ENCODE assay signal across 11 mouse cellular contexts in the genomic region with DNA sequence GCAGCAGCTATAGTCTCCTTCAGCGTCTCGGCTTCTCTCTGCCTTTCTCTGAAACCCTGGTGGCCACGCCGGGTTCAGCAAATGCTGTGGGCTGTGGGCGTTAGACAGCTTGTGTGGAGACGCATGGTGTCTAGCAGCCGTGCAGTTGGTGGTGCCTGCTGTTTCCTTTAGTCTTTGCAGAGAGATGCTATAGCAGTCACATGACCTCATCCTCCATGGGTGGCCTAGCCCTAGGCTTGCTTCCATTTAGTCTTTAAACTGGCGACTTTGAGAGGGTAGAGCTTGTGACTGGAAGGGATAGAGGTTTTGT. TPM values are rescaled to one million over a fixed set of nuclear protein-coding genes. Genes with fewer than 3 reads are reported as not detected.
A peak's percentile ranks its signal among the peaks of the same experiment; 100 is the strongest.
DNase-seq lines count a peak whose midpoint lies in the region; ATAC-seq and TF ChIP-seq lines count a peak whose summit lies in the region.
"Had no signal": no experiment of that assay in that cellular context is flagged by ENCODE, and none has a peak within 500 bp of the region (broad histone marks: within the 10 kb centered on the region; RNA-seq: fewer than 3 reads in every experiment).

No protein-coding gene starts in this region.

- no peak for TF ChIP-seq CTCF in E14TG2a.4 (conservative IDR thresholded peaks at IDR 0.05; ENCODE audit: low read length)
- no peak for TF ChIP-seq CTCF in kidney, adult 2 months (conservative IDR thresholded peaks at IDR 0.05; ENCODE audit: insufficient read depth, insufficient read length, low read depth, low read length)
- TF ChIP-seq CTCF in cerebellum, adult 2 months (IDR thresholded peaks at IDR 0.05; ENCODE audit: borderline replicate concordance, insufficient read depth, low read depth, low read length), result no peak

- H3K4me2 ChIP-seq in heart, embryonic 13.5 days, result peak overlapping the region; percentile 4; the same call in 1 of the 2 replicates
- H3K4me2 ChIP-seq: midbrain, embryonic 15.5 days had no signal

- H3K4me3 ChIP-seq in heart, embryonic 13.5 days, result no peak overlapping the region
- H3K4me3 ChIP-seq in E14TG2a.4 (replicated peaks; ENCODE audit: low read length), result 0 out of 2 replicates have a peak overlapping the region, but pooled peaks have one; percentile 1
- no peak overlapping the region for H3K4me3 ChIP-seq in kidney, adult 2 months (ENCODE audit: insufficient read depth, low read depth, low read length)
- no peak overlapping the region for H3K4me3 ChIP-seq in cerebellum, adult 2 months (replicated peaks; ENCODE audit: insufficient read depth, low read depth, low read length)
- H3K4me3 ChIP-seq: midbrain, embryonic 15.5 days had no signal

- no peaks in the 10 kb centered on the region for H3K36me3 ChIP-seq in heart, embryonic 13.5 days
- H3K36me3 ChIP-seq in E14TG2a.4 (ENCODE audit: insufficient read depth, low read length), result no peaks in the 10 kb centered on the region
- H3K36me3 ChIP-seq in kidney, adult 2 months (ENCODE audit: control insufficient read depth, insufficient read depth, low read length), result no peaks in the 10 kb centered on the region
- H3K36me3 ChIP-seq: midbrain, embryonic 15.5 days had no signal

- H3K4me1 ChIP-seq in heart, embryonic 13.5 days, result peaks cover 6% of the 10 kb centered on the region
- peaks cover 31% of the 10 kb centered on the region for H3K4me1 ChIP-seq in E14TG2a.4 (replicated peaks; ENCODE audit: low read depth, low read length)
- no peaks in the 10 kb centered on the region; the same call in 1 of the 2 replicates for H3K4me1 ChIP-seq in kidney, adult 2 months (ENCODE audit: control insufficient read depth, insufficient read depth, low read length)
- H3K4me1 ChIP-seq in cerebellum, adult 2 months (ENCODE audit: control insufficient read depth, insufficient read depth, low read length), result peaks cover 4% of the 10 kb centered on the region

- H3K27ac ChIP-seq in heart, embryonic 13.5 days (replicated peaks), result no peak overlapping the region
- H3K27ac ChIP-seq in kidney, adult 2 months (ENCODE audit: insufficient read depth, low read depth, low read length), result no peak overlapping the region
- H3K27ac ChIP-seq in cerebellum, adult 2 months (ENCODE audit: insufficient read depth, low read length), result no peak overlapping the region
- H3K27ac ChIP-seq: midbrain, embryonic 15.5 days had no signal

- ATAC-seq in heart, embryonic 13.5 days (ENCODE audit: extremely low read depth, insufficient number of reproducible peaks, low FRiP score, low TSS enrichment), result no peak
- ATAC-seq in granulocyte monocyte progenitor cell, adult 5-6 weeks (replicated peaks; ENCODE audit: poor library complexity, severe bottlenecking), result peak; percentile 28
- ATAC-seq in monocyte, adult 5-6 weeks (replicated peaks; ENCODE audit: insufficient number of reproducible peaks, low FRiP score, low TSS enrichment, poor library complexity, severe bottlenecking), result peak; percentile 32; the same call in 1 of the 2 replicates
- ATAC-seq: midbrain, embryonic 15.5 days; Patski had no signal

- DNase-seq in heart, adult 8-10 months (ENCODE audit: low spot score), result no peak
- no peak for DNase-seq in cerebellum, adult 9-10 months
- no peak for DNase-seq in kidney, adult 2 months
- no peak for DNase-seq in cerebellum, adult 2 months

- 57% methylated on average over 8 of the region's 8 CpGs for WGBS in heart, embryonic 13.5 days
- 75% methylated on average over 8 of the region's 8 CpGs for WGBS in kidney, adult 2 months
- 19% methylated on average over 8 of the region's 8 CpGs for WGBS in cerebellum, adult 2 months

- no peak overlapping the region for H3K9ac ChIP-seq in heart, embryonic 13.5 days
- H3K9ac ChIP-seq: midbrain, embryonic 15.5 days had no signal

- no peak for TF ChIP-seq POLR2A in kidney, adult 2 months (IDR thresholded peaks at IDR 0.05; ENCODE audit: low read depth, low read length)
- no peak for TF ChIP-seq POLR2A in cerebellum, adult 2 months (IDR thresholded peaks at IDR 0.05; ENCODE audit: borderline replicate concordance, insufficient read depth, low read length)

- H3K9me3 ChIP-seq in heart, embryonic 13.5 days, result no peaks in the 10 kb centered on the region
- no peaks in the 10 kb centered on the region for H3K9me3 ChIP-seq in E14TG2a.4 (ENCODE audit: low read length)
- H3K9me3 ChIP-seq: midbrain, embryonic 15.5 days had no signal

- 0 out of 2 replicates have a peak, but pooled peaks cover 6% of the 10 kb centered on the region for H3K27me3 ChIP-seq in heart, embryonic 13.5 days (replicated peaks)
- no peaks in the 10 kb centered on the region for H3K27me3 ChIP-seq in E14TG2a.4 (ENCODE audit: insufficient read depth, low read length)
- no peaks in the 10 kb centered on the region for H3K27me3 ChIP-seq in kidney, adult 2 months (replicated peaks; ENCODE audit: control insufficient read depth, insufficient read depth, low read length)
- H3K27me3 ChIP-seq in cerebellum, adult 2 months (ENCODE audit: control insufficient read depth, insufficient read depth, low read length), result no peaks in the 10 kb centered on the region
- H3K27me3 ChIP-seq: midbrain, embryonic 15.5 days; Patski had no signal

RNA-seq across cellular contexts. Expression of a gene that starts 14.0 kb away (rescaled TPM):
- 0.62 and 5.1 TPM in 2 replicates for polyA plus RNA-seq in heart, embryonic 13.5 days (2015; fragmentation: Nextera tagmentation; extraction: Ambion mirVana)
- total RNA-seq in heart, adult 8-10 months (2022), result not detected
- not detected in 2 replicates for total RNA-seq in granulocyte monocyte progenitor cell, adult 5-6 weeks (2014; fragmentation: Nextera tagmentation)
- total RNA-seq in granulocyte monocyte progenitor cell, adult 5-6 weeks (2017), result not detected in 2 replicates
- total RNA-seq in monocyte, adult 5-6 weeks (2017), result 0.58 to 1.5 TPM (median 0.85 TPM) in 3 replicates
- polyA plus RNA-seq in kidney, adult 2 months (2012; rRNA removed), result 0.03 and 0.07 TPM in 2 replicates
- polyA plus RNA-seq in cerebellum, adult 2 months (2012; rRNA removed), result 0.24 and 0.46 TPM in 2 replicates
- polyA plus RNA-seq: heart, postnatal 0 days had no signal

RNA-seq across cellular contexts. Expression of a gene that starts 45.8 kb away (rescaled TPM):
- polyA plus RNA-seq in heart, embryonic 13.5 days (2015; fragmentation: Nextera tagmentation; extraction: Ambion mirVana), result 31.8 and 34.4 TPM in 2 replicates
- 10 to 100 TPM; 39.7 to 57.5 (median 49.8) TPM for total RNA-seq in heart, adult 8-10 months (2022)
- 9.4 and 22.7 TPM in 2 replicates for total RNA-seq in granulocyte monocyte progenitor cell, adult 5-6 weeks (2014; fragmentation: Nextera tagmentation)
- 22.9 and 34.1 TPM in 2 replicates for total RNA-seq in granulocyte monocyte progenitor cell, adult 5-6 weeks (2017)
- 20.8 to 45.9 TPM (median 22.8 TPM) in 3 replicates for total RNA-seq in monocyte, adult 5-6 weeks (2017)
- 17.6 and 26.2 TPM in 2 replicates for polyA plus RNA-seq in kidney, adult 2 months (2012; rRNA removed)
- 32.2 and 33.4 TPM in 2 replicates for polyA plus RNA-seq in cerebellum, adult 2 months (2012; rRNA removed)
